Mouse (Mus musculus): ENCODE data around the gene Dnajc5g. TPM values are rescaled to one million over a fixed set of nuclear protein-coding genes. Genes with fewer than 3 reads are reported as not detected.

Dnajc5g gene
- polyA plus RNA-seq (2015; fragmentation: Nextera tagmentation; extraction: Ambion mirVana), result not detected in 2 replicates

DNA sequence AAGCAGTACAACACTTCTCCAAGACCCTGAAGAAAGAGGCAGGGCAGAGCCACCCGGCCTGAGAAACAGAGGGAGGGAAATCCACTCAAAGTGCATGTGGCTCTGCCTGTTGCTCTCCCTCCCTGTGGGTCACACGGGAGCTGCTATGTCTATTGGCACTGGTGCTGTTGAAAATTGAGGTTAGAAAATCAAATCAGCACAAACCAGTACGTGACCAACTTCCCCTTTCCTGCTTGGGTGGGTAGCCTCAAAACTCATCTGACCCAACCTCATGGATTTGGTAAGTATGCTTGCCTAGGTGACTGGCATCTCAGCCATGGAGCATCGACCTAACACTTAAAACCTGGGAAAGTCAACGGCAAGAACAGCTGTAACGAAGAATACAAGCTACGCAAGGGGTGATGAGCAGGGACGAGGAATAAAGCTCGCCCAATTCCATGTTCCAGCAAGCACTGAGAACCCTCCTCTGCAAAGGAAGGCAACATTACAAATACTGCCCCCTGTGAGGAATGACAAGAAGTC lies at the start of gene Dnajc5g:
Gene Dnajc5g, plus strand, starts transcription at position 472 of the 522 bp plus-strand sequence.
- ATAC-seq (ENCODE audit: low FRiP score, low read depth), result no peak
- no peak within 1 kb of the TSS for H3K9ac ChIP-seq
- no peaks in the 10 kb centered on the region for H3K4me1 ChIP-seq (replicated peaks)
- H3K36me3 ChIP-seq, result no peaks in the 10 kb centered on the region
- 83% methylated on average over 9 of the region's 9 CpGs for WGBS
- no peak within 1 kb of the TSS for H3K4me2 ChIP-seq
- H3K27me3 ChIP-seq, result no peaks in the 10 kb centered on the region; the same call in 1 of the 2 replicates
- no peak within 1 kb of the TSS for H3K27ac ChIP-seq (replicated peaks)
- H3K9me3 ChIP-seq, result no peaks in the 10 kb centered on the region
- no peak within 1 kb of the TSS for H3K4me3 ChIP-seq

DNA sequence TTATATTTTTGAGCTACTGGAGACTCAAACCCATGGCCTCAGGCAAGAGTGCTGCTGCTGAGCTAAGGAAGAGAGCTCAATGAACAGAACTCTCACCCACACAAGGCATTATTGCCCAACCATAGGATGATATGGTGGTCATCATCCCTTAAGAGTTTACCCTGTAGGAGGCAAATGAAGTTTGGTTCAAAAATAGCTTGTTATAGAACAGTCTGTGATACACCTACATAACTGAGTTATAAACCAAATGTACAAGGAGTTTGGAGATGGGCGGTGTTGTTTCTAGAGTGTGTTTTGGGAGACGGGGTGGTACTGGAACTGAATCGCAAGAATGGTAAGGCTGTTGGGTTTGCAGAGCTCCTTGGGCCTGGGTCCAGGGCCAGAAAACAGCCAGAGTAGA lies 36.3 kb upstream of the Dnajc5g start:
- no peak overlapping the region for H3K4me2 ChIP-seq
- H3K27ac ChIP-seq (replicated peaks), result no peak overlapping the region
- no peak overlapping the region for H3K4me3 ChIP-seq
- no peaks in the 10 kb centered on the region for H3K4me1 ChIP-seq (replicated peaks)
- H3K36me3 ChIP-seq, result peaks cover 71% of the 10 kb centered on the region
- no peak for ATAC-seq (ENCODE audit: low FRiP score, low read depth)
- no peaks in the 10 kb centered on the region for H3K27me3 ChIP-seq
- no peaks in the 10 kb centered on the region for H3K9me3 ChIP-seq
- no peak overlapping the region for H3K9ac ChIP-seq
- 98% methylated on average over 3 of the region's 3 CpGs for WGBS

DNA sequence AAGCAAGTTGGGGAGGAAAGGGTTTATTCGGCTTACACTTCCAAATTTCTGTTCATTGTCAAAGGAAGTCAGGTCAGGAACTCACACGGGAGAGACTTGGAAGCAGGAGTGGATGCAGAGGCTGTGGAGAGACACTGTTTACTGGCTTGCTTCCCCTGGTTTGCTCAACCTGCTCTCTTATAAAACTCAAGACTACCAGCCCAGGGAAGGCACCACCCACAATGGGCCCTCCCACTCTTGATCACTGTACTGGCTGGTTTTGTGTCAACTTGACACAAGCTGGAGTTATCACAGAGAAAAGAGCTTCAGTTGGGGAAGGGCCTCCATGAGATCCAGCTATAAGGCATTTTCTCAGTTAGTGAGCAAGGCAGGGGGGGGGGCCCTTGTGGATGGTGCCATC lies 35.0 kb upstream of the Dnajc5g start:
- H3K4me2 ChIP-seq, result no peak overlapping the region
- H3K9me3 ChIP-seq, result no peaks in the 10 kb centered on the region
- no peaks in the 10 kb centered on the region for H3K27me3 ChIP-seq
- WGBS, result 89% methylated on average over 2 of the region's 2 CpGs
- H3K36me3 ChIP-seq, result peaks cover 82% of the 10 kb centered on the region
- no peaks in the 10 kb centered on the region for H3K4me1 ChIP-seq (replicated peaks)
- ATAC-seq (ENCODE audit: low FRiP score, low read depth), result no peak
- H3K4me3 ChIP-seq, result no peak overlapping the region
- no peak overlapping the region for H3K9ac ChIP-seq
- H3K27ac ChIP-seq (replicated peaks), result no peak overlapping the region

DNA sequence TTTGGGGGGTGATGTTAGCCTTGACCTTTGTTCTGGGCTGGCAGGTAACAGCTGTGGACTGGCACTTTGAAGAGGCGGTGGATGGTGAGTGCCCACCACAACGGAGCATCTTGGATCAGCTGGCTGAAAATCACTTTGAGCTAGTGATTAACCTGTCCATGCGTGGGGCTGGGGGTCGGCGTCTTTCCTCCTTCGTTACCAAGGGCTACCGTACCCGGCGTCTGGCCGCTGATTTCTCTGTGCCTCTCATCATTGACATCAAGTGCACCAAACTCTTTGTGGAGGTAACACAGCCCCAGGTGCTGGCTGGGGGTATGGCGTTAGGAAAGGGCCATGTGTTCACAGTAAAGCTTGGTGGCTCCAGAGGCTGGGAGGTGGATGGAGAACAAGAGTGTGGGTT lies 34.3 kb upstream of the Dnajc5g start:
- H3K27ac ChIP-seq (replicated peaks), result no peak overlapping the region

DNA sequence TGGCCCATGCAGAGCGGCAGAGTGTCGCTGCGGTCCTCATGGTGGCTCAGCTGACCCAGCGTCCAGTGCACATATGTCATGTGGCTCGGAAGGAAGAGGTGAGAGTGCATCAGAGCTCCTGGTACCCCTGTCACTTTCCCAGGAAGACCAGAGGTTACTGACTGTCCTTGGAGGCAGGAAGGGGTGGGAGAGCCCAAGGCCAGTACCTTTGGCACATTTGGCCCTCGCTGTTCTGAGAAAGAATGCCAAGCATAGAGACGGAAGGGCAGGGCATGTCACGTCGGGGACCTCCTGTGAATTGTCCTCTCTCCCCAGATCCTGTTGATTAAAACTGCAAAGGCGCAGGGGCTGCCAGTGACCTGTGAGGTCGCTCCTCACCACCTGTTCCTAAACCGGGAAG lies 32.9 kb upstream of the Dnajc5g start:
- H3K27ac ChIP-seq (replicated peaks), result no peak overlapping the region
- H3K4me2 ChIP-seq, result no peak overlapping the region
- 95% methylated on average over 12 of the region's 12 CpGs for WGBS
- no peak overlapping the region for H3K4me3 ChIP-seq
- no peaks in the 10 kb centered on the region for H3K27me3 ChIP-seq
- ATAC-seq (ENCODE audit: low FRiP score, low read depth), result no peak
- no peak overlapping the region for H3K9ac ChIP-seq
- H3K9me3 ChIP-seq, result no peaks in the 10 kb centered on the region
- no peaks in the 10 kb centered on the region for H3K4me1 ChIP-seq (replicated peaks)
- H3K36me3 ChIP-seq, result peaks cover 81% of the 10 kb centered on the region

More for the DNA sequence above, 34.3 kb upstream of the Dnajc5g start:
- no peak overlapping the region for H3K9ac ChIP-seq
- no peaks in the 10 kb centered on the region for H3K27me3 ChIP-seq
- H3K36me3 ChIP-seq, result peaks cover 83% of the 10 kb centered on the region
- no peak overlapping the region for H3K4me3 ChIP-seq
- ATAC-seq (ENCODE audit: low FRiP score, low read depth), result no peak
- WGBS, result 95% methylated on average over 11 of the region's 11 CpGs
- H3K4me2 ChIP-seq, result no peak overlapping the region
- H3K4me1 ChIP-seq (replicated peaks), result no peaks in the 10 kb centered on the region
- H3K9me3 ChIP-seq, result no peaks in the 10 kb centered on the region

- no peak for ATAC-seq (ENCODE audit: low FRiP score, low read depth)
- Histone ChIP-seq H3K36me3 (peaks cover 60% of the 10 kb centered on the region), H3K4me3 (no peak overlapping the region), H3K4me1 (replicated peaks) (no peaks in the 10 kb centered on the region), H3K9me3 (no peaks in the 10 kb centered on the region), H3K4me2 (no peak overlapping the region), H3K27ac (replicated peaks) (no peak overlapping the region), H3K9ac (no peak overlapping the region), H3K27me3 (no peaks in the 10 kb centered on the region)
- 89% methylated on average over 13 of the region's 13 CpGs for WGBS
These were observed 29.7 kb upstream of the Dnajc5g start for GRCm38 (mm10) chr5:31076346-31076745.

DNA sequence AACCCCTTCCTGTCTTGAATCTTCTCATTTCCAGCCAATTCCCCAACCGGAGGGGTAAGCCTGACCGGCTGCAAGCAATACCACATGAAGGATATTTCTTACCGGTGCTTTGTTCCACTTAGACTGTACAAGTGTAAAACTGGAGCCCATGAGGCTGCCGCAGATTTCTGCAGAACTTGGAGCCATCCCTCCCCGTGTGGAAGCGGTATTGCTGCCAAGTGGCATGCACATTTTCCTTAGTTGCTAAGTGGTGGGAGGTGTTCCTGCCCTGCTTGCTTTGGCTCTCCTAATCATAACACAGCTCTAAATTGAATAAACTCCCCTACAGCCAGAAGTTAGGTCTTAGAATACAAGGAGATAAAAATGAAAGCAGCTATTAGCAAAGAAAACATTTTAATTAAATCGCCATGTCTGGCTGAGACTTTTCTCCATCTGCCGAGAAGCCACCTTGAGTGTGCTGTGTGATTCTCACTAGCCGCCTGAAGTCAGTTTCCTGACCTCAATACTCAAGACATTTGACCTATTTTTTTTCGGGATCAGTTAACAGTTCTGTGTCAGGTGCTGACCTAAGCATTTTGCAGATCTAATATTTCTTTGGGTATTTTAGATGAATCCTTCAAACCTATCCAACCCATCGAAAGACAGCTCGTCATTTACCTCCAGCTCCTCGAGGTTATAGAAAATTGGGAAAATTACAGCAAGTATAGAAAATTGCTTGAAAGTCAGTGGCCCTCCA lies 25.9 kb upstream of the Dnajc5g start:
- Histone ChIP-seq H3K27me3 (no peaks in the 10 kb centered on the region), H3K9ac (no peak overlapping the region), H3K36me3 (peaks cover 30% of the 10 kb centered on the region), H3K4me3 (no peak overlapping the region), H3K4me2 (no peak overlapping the region), H3K27ac (replicated peaks) (no peak overlapping the region), H3K9me3 (no peaks in the 10 kb centered on the region), H3K4me1 (replicated peaks) (peaks cover 13% of the 10 kb centered on the region; the same call in 1 of the 2 replicates)
- ATAC-seq (ENCODE audit: low FRiP score, low read depth), result no peak
- 79% methylated on average over 13 of the region's 13 CpGs for WGBS

DNA sequence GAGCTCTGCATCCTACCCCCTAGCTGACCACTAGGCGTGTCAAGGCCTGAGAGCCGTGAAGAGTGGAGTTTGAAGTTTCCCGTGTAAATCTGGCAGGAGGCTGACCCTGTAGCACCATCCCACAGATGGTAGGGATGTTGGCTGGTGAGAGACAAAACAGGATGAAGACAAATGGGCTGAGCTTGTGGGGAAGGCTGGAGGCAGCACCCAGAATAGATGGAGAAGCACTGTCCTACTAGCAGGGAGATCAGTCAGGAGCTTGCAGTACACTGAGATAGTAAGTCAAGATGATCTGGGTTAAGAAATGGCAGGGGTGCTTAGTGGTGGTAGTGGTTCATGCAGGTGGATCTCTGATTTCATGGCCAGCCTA lies 25.3 kb upstream of the Dnajc5g start:
- peaks cover 26% of the 10 kb centered on the region for H3K36me3 ChIP-seq
- H3K27me3 ChIP-seq, result no peaks in the 10 kb centered on the region
- H3K27ac ChIP-seq (replicated peaks), result no peak overlapping the region
- H3K4me2 ChIP-seq, result no peak overlapping the region
- ATAC-seq (ENCODE audit: low FRiP score, low read depth), result no peak
- WGBS, result 68% methylated on average over 3 of the region's 3 CpGs
- H3K9me3 ChIP-seq, result no peaks in the 10 kb centered on the region
- H3K9ac ChIP-seq, result no peak overlapping the region
- H3K4me1 ChIP-seq (replicated peaks), result peaks cover 13% of the 10 kb centered on the region; the same call in 1 of the 2 replicates
- no peak overlapping the region for H3K4me3 ChIP-seq

- Histone ChIP-seq H3K4me1 (replicated peaks) (peaks cover 13% of the 10 kb centered on the region; the same call in 1 of the 2 replicates), H3K9ac (no peak overlapping the region), H3K36me3 (peaks cover 21% of the 10 kb centered on the region), H3K27ac (replicated peaks) (no peak overlapping the region), H3K9me3 (no peaks in the 10 kb centered on the region), H3K4me3 (no peak overlapping the region), H3K27me3 (no peaks in the 10 kb centered on the region), H3K4me2 (no peak overlapping the region)
- no peak for ATAC-seq (ENCODE audit: low FRiP score, low read depth)
- WGBS, result 77% methylated on average over 3 of the region's 3 CpGs
These were observed 24.7 kb upstream of the Dnajc5g start for GRCm38 (mm10) chr5:31081386-31081785.

GRCm38 (mm10) chr5:31082355-31082754 lies 23.7 kb upstream of the Dnajc5g start:
- peaks cover 12% of the 10 kb centered on the region for H3K36me3 ChIP-seq
- no peaks in the 10 kb centered on the region for H3K9me3 ChIP-seq
- H3K27me3 ChIP-seq, result no peaks in the 10 kb centered on the region
- no peak overlapping the region for H3K4me3 ChIP-seq
- 0 out of 2 replicates have a peak overlapping the region, but pooled peaks have one; percentile 32 for H3K27ac ChIP-seq (replicated peaks)
- 0 out of 2 replicates have a peak overlapping the region, but pooled peaks have one; percentile 4 for H3K4me2 ChIP-seq
- H3K9ac ChIP-seq, result no peak overlapping the region
- ATAC-seq (ENCODE audit: low FRiP score, low read depth), result peak; percentile 13; the same call in 1 of the 2 replicates
- peaks cover 13% of the 10 kb centered on the region; the same call in 1 of the 2 replicates for H3K4me1 ChIP-seq (replicated peaks)
- WGBS, result 9% methylated on average over 5 of the region's 5 CpGs

DNA sequence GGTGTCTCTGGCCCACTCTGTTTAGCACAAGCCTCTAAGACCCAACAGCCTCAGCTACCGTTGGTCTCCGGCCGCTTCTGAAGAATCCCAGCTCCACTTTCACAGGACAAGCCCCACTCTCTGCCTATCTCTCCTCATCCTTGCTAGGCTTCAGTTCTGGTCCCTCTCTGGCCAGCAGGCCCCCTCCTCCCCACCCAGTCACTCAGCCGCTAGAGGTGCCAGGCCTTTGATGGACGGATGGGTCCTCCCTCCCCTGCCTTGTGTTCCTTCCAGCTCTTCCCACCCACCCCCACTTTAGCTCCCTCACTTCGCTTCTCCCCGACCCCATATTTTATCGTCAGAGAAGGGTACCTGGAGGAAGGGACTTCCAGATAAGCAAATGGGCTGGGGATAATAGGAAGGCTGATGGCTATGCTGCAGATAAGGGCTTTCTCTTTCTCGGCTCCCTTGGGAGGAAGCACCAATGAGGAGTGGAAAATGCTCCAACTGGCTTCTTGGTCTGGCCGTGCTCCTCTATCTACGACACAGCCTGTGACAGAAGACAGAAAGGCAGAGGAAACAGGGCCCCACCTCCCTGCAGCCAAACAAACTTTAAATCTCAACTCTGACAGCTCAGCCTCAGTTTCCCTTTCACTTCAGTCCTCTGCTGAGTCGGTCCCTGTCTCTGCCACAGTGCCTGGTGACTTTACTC lies 23.0 kb upstream of the Dnajc5g start:
- Histone ChIP-seq H3K27me3 (no peaks in the 10 kb centered on the region), H3K4me1 (replicated peaks) (peaks cover 13% of the 10 kb centered on the region; the same call in 1 of the 2 replicates), H3K27ac (replicated peaks) (peak overlapping the region; percentile 32; the same call in 1 of the 2 replicates), H3K4me2 (0 out of 2 replicates have a peak overlapping the region, but pooled peaks have one; percentile 4), H3K4me3 (no peak overlapping the region), H3K9me3 (no peaks in the 10 kb centered on the region), H3K9ac (no peak overlapping the region), H3K36me3 (peaks cover 6% of the 10 kb centered on the region; the same call in 1 of the 2 replicates)
- ATAC-seq (ENCODE audit: low FRiP score, low read depth), result no peak
- WGBS, result 33% methylated on average over 12 of the region's 12 CpGs

DNA sequence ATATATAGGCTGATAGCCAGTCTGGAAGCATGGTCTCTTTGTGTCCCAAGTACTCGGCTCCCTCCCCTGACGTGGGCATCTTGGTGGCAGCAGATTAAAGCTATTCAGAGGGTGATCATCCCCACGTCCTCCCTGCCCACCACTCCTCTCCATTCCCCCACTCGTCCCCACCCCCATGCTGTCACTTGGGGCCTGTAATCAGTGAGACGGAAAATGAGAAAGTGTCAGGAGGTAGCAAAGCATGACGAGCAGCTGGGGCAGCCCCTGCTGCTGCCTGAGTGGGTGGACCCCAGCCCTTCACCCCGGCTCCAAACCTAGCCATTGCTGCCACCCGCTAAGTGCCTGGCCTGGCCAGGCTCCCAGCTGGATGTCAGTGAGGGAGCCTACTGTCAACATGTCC lies 22.1 kb upstream of the Dnajc5g start:
- Histone ChIP-seq H3K4me2 (no peak overlapping the region), H3K4me3 (no peak overlapping the region), H3K27me3 (no peaks in the 10 kb centered on the region), H3K36me3 (peaks cover 1% of the 10 kb centered on the region; the same call in 1 of the 2 replicates), H3K4me1 (replicated peaks) (peaks cover 13% of the 10 kb centered on the region; the same call in 1 of the 2 replicates), H3K9ac (no peak overlapping the region), H3K9me3 (no peaks in the 10 kb centered on the region), H3K27ac (replicated peaks) (no peak overlapping the region; the same call in 1 of the 2 replicates)
- peak; percentile 59; the same call in 1 of the 2 replicates for ATAC-seq (ENCODE audit: low FRiP score, low read depth)
- 3% methylated on average over 8 of the region's 8 CpGs for WGBS

All from hindbrain, embryonic 15.5 days (tissue).